Mouse (Mus musculus): Measurements from ENCODE around the gene Gm13090. TPM values are rescaled to one million over a fixed set of nuclear protein-coding genes. Genes with fewer than 3 reads are reported as not detected.

Gene Gm13090
- polyA plus RNA-seq, 1 experiment, result not detected

DNA sequence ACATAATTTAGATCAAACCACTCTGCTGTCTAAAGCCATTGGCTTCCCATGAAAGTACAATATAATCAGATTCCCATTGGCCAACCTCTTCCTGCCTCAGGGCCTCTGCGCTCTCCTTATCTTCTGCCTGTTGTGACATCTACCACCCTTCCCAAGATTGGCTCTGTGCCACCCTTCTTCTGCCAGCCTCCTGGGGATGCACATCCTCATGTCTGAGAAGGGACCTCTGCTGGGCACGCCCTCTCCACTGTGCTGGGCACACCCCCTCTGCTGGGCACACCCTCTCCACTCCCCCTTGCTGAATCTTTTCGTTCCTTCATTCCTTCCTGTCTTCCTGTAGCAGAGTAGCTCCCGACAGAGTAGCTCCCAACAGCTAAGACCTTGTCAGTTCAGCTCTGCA, 44.4 kb downstream of the Gm13090 start:
- no peak for TF ChIP-seq CTCF (IDR thresholded peaks at IDR 0.05; ENCODE audit: low read depth, low read length)
- no peak for TF ChIP-seq POLR2A (IDR thresholded peaks at IDR 0.05; ENCODE audit: borderline replicate concordance, low read depth, low read length)
- Histone ChIP-seq H3K27ac (ENCODE audit: insufficient read depth, low read depth, low read length) (no peak overlapping the region), H3K4me3 (ENCODE audit: insufficient read depth, low read length) (no peak overlapping the region), H3K4me1 (ENCODE audit: control insufficient read depth, insufficient read depth, low read length) (no peaks in the 10 kb centered on the region)

DNA sequence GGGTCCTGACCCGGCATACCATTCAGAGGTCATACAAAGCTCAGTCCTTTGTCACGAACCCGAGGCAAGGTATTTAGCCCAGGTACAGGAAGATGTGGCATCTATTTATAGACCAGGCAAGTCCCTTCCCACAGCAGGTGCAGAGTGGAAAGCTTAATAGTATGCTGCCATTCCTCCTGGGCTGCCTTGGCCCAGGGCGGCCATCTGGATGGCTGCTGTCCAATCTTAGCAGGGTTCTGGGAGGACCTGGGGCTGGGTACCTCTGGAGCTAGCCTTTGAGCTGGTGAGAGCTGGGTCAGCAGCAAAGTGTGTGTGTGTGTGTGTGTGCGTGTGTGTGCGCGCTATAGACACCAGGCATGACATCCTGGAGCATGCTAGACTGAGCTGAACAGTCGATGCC, 46.1 kb downstream of the Gm13090 start:
- H3K4me1 ChIP-seq (ENCODE audit: control insufficient read depth, insufficient read depth, low read length), result no peaks in the 10 kb centered on the region
- no peak for TF ChIP-seq CTCF (IDR thresholded peaks at IDR 0.05; ENCODE audit: low read depth, low read length)
- H3K27ac ChIP-seq (ENCODE audit: insufficient read depth, low read depth, low read length), result no peak overlapping the region
- no peak overlapping the region for H3K4me3 ChIP-seq (ENCODE audit: insufficient read depth, low read length)

DNA sequence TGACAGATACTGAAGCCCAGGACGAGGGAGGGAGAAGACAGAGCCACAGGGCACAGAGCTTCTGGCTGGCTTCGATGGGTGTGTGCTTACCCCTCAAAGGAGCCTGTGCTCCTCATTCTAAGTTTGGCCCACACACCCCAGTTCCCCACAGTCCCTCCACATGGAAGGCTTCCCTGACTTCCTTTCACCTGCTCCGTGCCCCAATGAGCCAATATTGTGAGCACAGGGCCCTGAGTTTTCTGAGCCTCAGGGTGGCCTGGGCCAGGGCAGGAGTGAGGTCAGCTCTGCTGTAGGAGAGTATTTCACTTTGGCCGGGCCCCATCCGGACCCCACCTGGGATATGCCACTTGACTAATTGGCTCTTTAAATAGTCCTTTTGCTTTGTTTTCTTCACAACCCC, 48.3 kb downstream of the Gm13090 start:
- Histone ChIP-seq H3K4me1 (ENCODE audit: control insufficient read depth, insufficient read depth, low read length) (no peaks in the 10 kb centered on the region), H3K27ac (ENCODE audit: insufficient read depth, low read depth, low read length) (no peak overlapping the region), H3K4me3 (ENCODE audit: insufficient read depth, low read length) (no peak overlapping the region)
- TF ChIP-seq POLR2A (IDR thresholded peaks at IDR 0.05; ENCODE audit: borderline replicate concordance, low read depth, low read length) (no peak), CTCF (IDR thresholded peaks at IDR 0.05; ENCODE audit: low read depth, low read length) (no peak)

DNA sequence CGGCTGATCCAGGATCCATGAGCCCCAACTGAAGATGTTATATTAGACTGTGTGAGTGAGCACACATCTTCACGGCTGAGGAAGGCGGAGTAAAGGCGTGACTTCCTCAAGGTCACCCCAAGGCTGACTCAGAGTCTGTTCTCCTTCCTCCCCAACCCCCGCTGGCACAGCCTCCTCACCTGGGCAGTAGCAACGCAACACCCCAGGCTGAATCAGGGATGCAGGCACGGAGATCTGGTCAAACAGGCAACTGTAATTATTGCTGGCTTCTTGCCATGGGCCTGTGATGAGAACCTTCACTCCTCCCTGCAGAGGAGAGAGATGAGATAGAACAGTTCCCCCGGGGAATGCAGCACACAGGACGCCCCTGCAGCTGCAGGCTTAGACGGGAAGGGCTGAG, 48.8 kb downstream of the Gm13090 start:
- no peak for TF ChIP-seq CTCF (IDR thresholded peaks at IDR 0.05; ENCODE audit: low read depth, low read length)
- TF ChIP-seq POLR2A (IDR thresholded peaks at IDR 0.05; ENCODE audit: borderline replicate concordance, low read depth, low read length), result no peak

DNA sequence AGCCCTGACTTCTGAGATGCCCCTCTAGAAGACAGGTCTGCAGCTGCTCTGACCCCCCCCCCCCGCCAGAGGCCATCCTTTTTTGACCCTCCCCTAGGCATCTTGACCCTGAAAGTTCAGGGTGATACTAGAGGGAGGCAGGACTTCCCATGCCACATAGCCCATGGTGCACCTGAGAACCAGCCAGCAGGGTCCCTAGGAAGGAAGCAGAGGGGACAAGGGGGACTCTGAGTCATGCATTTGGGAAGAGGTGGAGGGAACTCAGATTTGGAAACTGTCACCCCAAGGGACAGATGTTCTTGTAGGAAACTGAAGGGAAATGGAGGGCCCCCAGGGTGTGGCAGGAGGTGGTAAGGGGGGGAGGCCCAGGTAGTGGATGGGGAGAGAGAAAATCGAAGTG, 49.2 kb downstream of the Gm13090 start:
- TF ChIP-seq POLR2A (IDR thresholded peaks at IDR 0.05; ENCODE audit: borderline replicate concordance, low read depth, low read length) (no peak), CTCF (IDR thresholded peaks at IDR 0.05; ENCODE audit: low read depth, low read length) (no peak)
- Histone ChIP-seq H3K4me1 (ENCODE audit: control insufficient read depth, insufficient read depth, low read length) (no peaks in the 10 kb centered on the region), H3K27ac (ENCODE audit: insufficient read depth, low read depth, low read length) (no peak overlapping the region), H3K4me3 (ENCODE audit: insufficient read depth, low read length) (no peak overlapping the region)

More for the DNA sequence above, 48.8 kb downstream of the Gm13090 start:
- Histone ChIP-seq H3K4me1 (ENCODE audit: control insufficient read depth, insufficient read depth, low read length) (no peaks in the 10 kb centered on the region), H3K4me3 (ENCODE audit: insufficient read depth, low read length) (no peak overlapping the region), H3K27ac (ENCODE audit: insufficient read depth, low read depth, low read length) (no peak overlapping the region)

DNA sequence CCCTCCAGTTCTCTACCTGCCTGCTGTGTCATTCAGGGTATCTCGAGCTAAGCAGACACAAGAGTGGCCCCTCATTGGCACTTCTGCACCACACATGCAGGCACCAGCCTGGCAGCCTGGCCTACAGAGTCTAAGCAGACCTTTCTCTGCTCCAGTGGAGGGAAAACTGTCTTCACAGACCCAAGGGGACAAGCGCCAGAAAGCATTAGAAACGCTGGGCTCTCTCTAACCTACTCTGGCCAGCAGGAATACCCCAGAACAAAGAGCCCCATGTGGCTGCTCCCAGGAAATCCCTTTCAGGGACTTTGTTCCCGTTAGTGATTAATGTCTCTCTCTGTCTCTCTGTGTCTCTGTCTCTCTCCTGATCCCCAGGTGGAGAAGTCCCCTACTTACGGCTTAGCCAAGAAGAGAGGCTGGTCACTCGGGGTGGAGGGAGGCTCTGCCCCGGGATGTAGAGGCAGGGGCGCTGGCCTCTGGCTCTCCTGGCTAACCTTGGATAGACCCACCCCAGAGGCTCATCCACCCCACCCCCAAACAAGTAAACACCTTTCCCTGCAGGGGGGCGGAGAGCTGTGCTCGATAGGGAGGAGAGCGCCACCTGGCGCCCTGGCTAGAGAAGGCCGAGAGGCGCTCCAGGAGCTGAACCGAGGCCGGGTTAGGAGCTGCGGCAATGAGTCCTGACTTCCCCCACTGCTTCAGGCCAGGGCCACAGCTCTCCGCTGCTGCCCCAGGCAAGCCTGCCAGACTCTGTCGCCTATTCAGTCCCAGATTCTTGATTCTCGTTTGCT, 49.9 kb downstream of the Gm13090 start:
- no peak overlapping the region for H3K27ac ChIP-seq (ENCODE audit: insufficient read depth, low read depth, low read length)
- TF ChIP-seq CTCF (IDR thresholded peaks at IDR 0.05; ENCODE audit: low read depth, low read length) (peak; percentile 64), POLR2A (IDR thresholded peaks at IDR 0.05; ENCODE audit: borderline replicate concordance, low read depth, low read length) (no peak)
- no peaks in the 10 kb centered on the region for H3K4me1 ChIP-seq (ENCODE audit: control insufficient read depth, insufficient read depth, low read length)
- no peak overlapping the region for H3K4me3 ChIP-seq (ENCODE audit: insufficient read depth, low read length)

DNA sequence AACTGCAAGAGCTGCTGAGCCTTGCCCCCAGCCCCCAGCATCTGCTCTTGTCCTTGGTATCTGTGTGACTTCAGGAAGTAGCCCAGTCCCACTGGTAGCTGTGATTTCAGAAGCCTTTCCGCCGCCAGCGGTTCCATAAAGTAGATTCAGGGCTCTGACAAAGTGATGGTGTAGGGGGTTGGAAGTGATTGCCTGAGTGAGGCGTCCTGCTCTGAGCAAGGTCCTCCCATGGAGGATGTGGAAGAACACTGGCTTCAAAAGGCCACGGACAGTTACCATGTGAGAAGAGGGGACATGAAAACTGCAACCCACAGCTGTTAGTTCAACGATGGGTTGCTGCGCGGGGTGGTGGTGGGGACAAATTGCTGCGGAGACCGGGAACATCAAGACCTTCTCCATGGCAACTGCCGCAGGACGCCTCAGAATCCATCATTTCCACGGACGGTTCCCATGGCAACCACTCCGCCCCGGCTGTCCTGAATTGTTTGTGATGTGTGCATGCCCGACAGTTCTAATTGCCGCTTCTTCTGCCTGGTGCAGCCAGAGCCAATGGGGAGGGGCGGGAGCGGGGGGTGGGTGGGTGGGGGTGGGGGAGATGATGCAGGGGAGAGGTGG, 51.1 kb downstream of the Gm13090 start:
- TF ChIP-seq POLR2A (IDR thresholded peaks at IDR 0.05; ENCODE audit: borderline replicate concordance, low read depth, low read length), result no peak
- no peak for TF ChIP-seq CTCF (IDR thresholded peaks at IDR 0.05; ENCODE audit: low read depth, low read length)

More for the DNA sequence above, 51.1 kb downstream of the Gm13090 start:
- Histone ChIP-seq H3K27ac (ENCODE audit: insufficient read depth, low read depth, low read length) (no peak overlapping the region), H3K4me1 (ENCODE audit: control insufficient read depth, insufficient read depth, low read length) (no peaks in the 10 kb centered on the region), H3K4me3 (ENCODE audit: insufficient read depth, low read length) (no peak overlapping the region)

Other genes starting within 250 kb of the Gm13090 start
- gene Errfi1, start 235.7 kb upstream of the Gm13090 start, polyA plus RNA-seq (2012; ENCODE audit: insufficient read depth, insufficient read length, missing spikeins), result 8.7 TPM in 2 replicates
- gene Park7, start 175.1 kb upstream of the Gm13090 start, polyA plus RNA-seq (2012; ENCODE audit: insufficient read depth, insufficient read length, missing spikeins), result 92.2 and 96.0 TPM in 2 replicates
- not detected in 2 replicates for gene Tnfrsf9, start 175.0 kb upstream of the Gm13090 start, polyA plus RNA-seq (2012; ENCODE audit: insufficient read depth, insufficient read length, missing spikeins)
- gene Uts2, start 92.5 kb upstream of the Gm13090 start, polyA plus RNA-seq (2012; ENCODE audit: insufficient read depth, insufficient read length, missing spikeins), result not detected in 2 replicates
- gene Per3, start 44.9 kb upstream of the Gm13090 start, polyA plus RNA-seq (2012; ENCODE audit: insufficient read depth, insufficient read length, missing spikeins), result 14.5 and 15.5 TPM in 2 replicates
- 110 and 112 TPM in 2 replicates for gene Vamp3, start 31.6 kb upstream of the Gm13090 start, polyA plus RNA-seq (2012; ENCODE audit: insufficient read depth, insufficient read length, missing spikeins)

Measured in bone marrow macrophage, adult 2 months (primary cell).